Mouse (Mus musculus): ENCODE data around the gene Cir1. TPM values are rescaled to one million over a fixed set of nuclear protein-coding genes. Genes with fewer than 3 reads are reported as not detected.

Cir1 gene
- total and polyA plus RNA-seq, 3 experiments = 3.8 to 14.3 (median 5.2) TPM

- in situ Hi-C loops (cut with MboI; ENCODE audit: low pct_ligation_motif_present, low pct_unique_long_range_greater_than_20kb, low sequenced_read_pairs) = no loop called here
- Histone ChIP-seq H3K4me3 (replicated peaks in 1 of 3; ENCODE audit: low read depth in 2 of 3, low read length in 2 of 3, poor library complexity in 1 of 3) (no peak overlapping the region), H3K36me3 (replicated peaks in 1 of 2; ENCODE audit: control insufficient read depth in 1 of 2, insufficient read depth in 1 of 2, low read length in 1 of 2) (peaks cover 0 to 26% of the 10 kb centered on the region in 2 experiments), H3K27me3 (replicated peaks) (no peaks in the 10 kb centered on the region), H3K27ac (ENCODE audit: insufficient read depth, low read depth) (no peak overlapping the region), H3K4me1 (ENCODE audit: control insufficient read depth in 1 of 2, insufficient read depth in 2 of 2) (peaks cover 3 to 8% of the 10 kb centered on the region in 2 experiments; a peak in 2 of 4 replicates), H3K4me2 (ENCODE audit: insufficient read depth, low read depth, poor library complexity, severe bottlenecking) (no peak overlapping the region), H3K9me3 (replicated peaks; ENCODE audit: low read length) (no peaks in the 10 kb centered on the region), H3K9ac (ENCODE audit: insufficient read depth, low read depth) (no peak overlapping the region), H3K79me2 (replicated peaks; ENCODE audit: control insufficient read depth, extremely low read depth, insufficient read depth, poor library complexity, severe bottlenecking) (no peaks in the 10 kb centered on the region)
- DNase-seq (ENCODE audit: extremely low read depth) = no peak
- no peak for TF ChIP-seq MAFK (IDR thresholded peaks at IDR 0.05; ENCODE audit: insufficient replicate concordance, low read length)
- TF ChIP-seq POLR2AphosphoS2 (IDR thresholded peaks at IDR 0.05; ENCODE audit: low read depth, low read length) = no peak
- no peak for TF ChIP-seq JUN (IDR thresholded peaks at IDR 0.05; ENCODE audit: insufficient read depth, low read depth, low read length)
- TF ChIP-seq MYC (IDR thresholded peaks at IDR 0.05; ENCODE audit: low read depth, low read length) = no peak
- no peak for TF ChIP-seq USF2 (conservative IDR thresholded peaks at IDR 0.05; ENCODE audit: low read depth, low read length)
- TF ChIP-seq E2F4 (IDR thresholded peaks at IDR 0.05; ENCODE audit: insufficient replicate concordance, low read depth, low read length) = no peak
- dilution Hi-C loops (cut with MboI; ENCODE audit: extremely low pct_ligation_motif_present, extremely low pct_unique_long_range_greater_than_20kb, low sequenced_read_pairs) = no loop called here
Observed at GRCm38 (mm10) chr2:73325871-73326270, 13.4 kb upstream of the Cir1 start.

- H3K9ac ChIP-seq (ENCODE audit: insufficient read depth, low read depth) = no peak overlapping the region
- TF ChIP-seq HCFC1 (IDR thresholded peaks at IDR 0.05; ENCODE audit: low read depth, low read length) = no peak
- TF ChIP-seq E2F4 (IDR thresholded peaks at IDR 0.05; ENCODE audit: insufficient replicate concordance, low read depth, low read length) = no peak
- TF ChIP-seq JUND (conservative IDR thresholded peaks at IDR 0.05; ENCODE audit: low read depth, low read length) = no peak
- TF ChIP-seq MAX (IDR thresholded peaks at IDR 0.05; ENCODE audit: low read length) = no peak
- no peak for TF ChIP-seq EP300 (IDR thresholded peaks at IDR 0.05; ENCODE audit: low read length)
- no peak for TF ChIP-seq USF1 (IDR thresholded peaks at IDR 0.05; ENCODE audit: low read depth, low read length)
- no peak overlapping the region for H3K4me2 ChIP-seq (ENCODE audit: insufficient read depth, low read depth, poor library complexity, severe bottlenecking)
- DNase-seq (ENCODE audit: extremely low read depth) = no peak
- no peaks in the 10 kb centered on the region for H3K27me3 ChIP-seq (replicated peaks)
- no peaks in the 10 kb centered on the region for H3K9me3 ChIP-seq (replicated peaks; ENCODE audit: low read length)
- H3K27ac ChIP-seq (ENCODE audit: insufficient read depth, low read depth) = no peak overlapping the region
- in situ Hi-C loops (cut with MboI; ENCODE audit: low pct_ligation_motif_present, low pct_unique_long_range_greater_than_20kb, low sequenced_read_pairs) = no loop called here
- H3K79me2 ChIP-seq (replicated peaks; ENCODE audit: control insufficient read depth, extremely low read depth, insufficient read depth, poor library complexity, severe bottlenecking) = no peaks in the 10 kb centered on the region
- peaks cover 5 to 39% of the 10 kb centered on the region in 2 experiments for H3K36me3 ChIP-seq (replicated peaks in 1 of 2; ENCODE audit: control insufficient read depth in 1 of 2, insufficient read depth in 1 of 2, low read length in 1 of 2)
- peaks cover 3 to 8% of the 10 kb centered on the region in 2 experiments; a peak in 2 of 4 replicates for H3K4me1 ChIP-seq (ENCODE audit: control insufficient read depth in 1 of 2, insufficient read depth in 2 of 2)
- H3K4me3 ChIP-seq (replicated peaks in 1 of 3; ENCODE audit: low read depth in 2 of 3, low read length in 2 of 3, poor library complexity in 1 of 3) = no peak overlapping the region
- dilution Hi-C loops (cut with MboI; ENCODE audit: extremely low pct_ligation_motif_present, extremely low pct_unique_long_range_greater_than_20kb, low sequenced_read_pairs) = no loop called here
Observed at GRCm38 (mm10) chr2:73322991-73323390, 10.5 kb upstream of the Cir1 start.

GRCm38 (mm10) chr2:73319218-73319617 lies 6.7 kb upstream of the Cir1 start:
- no peaks in the 10 kb centered on the region for H3K9me3 ChIP-seq (replicated peaks; ENCODE audit: low read length)
- H3K27me3 ChIP-seq (replicated peaks) = no peaks in the 10 kb centered on the region
- no peaks in the 10 kb centered on the region for H3K79me2 ChIP-seq (replicated peaks; ENCODE audit: control insufficient read depth, extremely low read depth, insufficient read depth, poor library complexity, severe bottlenecking)
- H3K9ac ChIP-seq (ENCODE audit: insufficient read depth, low read depth) = no peak overlapping the region
- H3K4me3 ChIP-seq (replicated peaks in 1 of 3; ENCODE audit: low read depth in 2 of 3, low read length in 2 of 3, poor library complexity in 1 of 3) = no peak overlapping the region
- peaks cover 5 to 41% of the 10 kb centered on the region in 2 experiments for H3K36me3 ChIP-seq (replicated peaks in 1 of 2; ENCODE audit: control insufficient read depth in 1 of 2, insufficient read depth in 1 of 2, low read length in 1 of 2)
- dilution Hi-C loops (cut with MboI; ENCODE audit: extremely low pct_ligation_motif_present, extremely low pct_unique_long_range_greater_than_20kb, low sequenced_read_pairs) (no loop called here), in situ Hi-C loops (cut with MboI; ENCODE audit: low pct_ligation_motif_present, low pct_unique_long_range_greater_than_20kb, low sequenced_read_pairs) (loop anchor here (10.0 kb wide), 1 partner anchor 86 kb away; no protein-coding TSS in a partner anchor)
- H3K4me1 ChIP-seq (ENCODE audit: control insufficient read depth in 1 of 2, insufficient read depth in 2 of 2) = peaks cover 3 to 21% of the 10 kb centered on the region in 2 experiments; a peak in 3 of 4 replicates
- DNase-seq (ENCODE audit: extremely low read depth) = no peak
- TF ChIP-seq MXI1 (IDR thresholded peaks at IDR 0.05; ENCODE audit: low read depth, low read length) (no peak), TCF12 (IDR thresholded peaks at IDR 0.05; ENCODE audit: low read depth, low read length) (no peak), IRF4 (IDR thresholded peaks at IDR 0.05; ENCODE audit: low read depth, low read length) (no peak), SIN3A (IDR thresholded peaks at IDR 0.05; ENCODE audit: low read length) (no peak), MAX (IDR thresholded peaks at IDR 0.05; ENCODE audit: low read length) (no peak), ELF1 (IDR thresholded peaks at IDR 0.05; ENCODE audit: low read depth, low read length) (no peak), RCOR1 (conservative IDR thresholded peaks at IDR 0.05; ENCODE audit: low read depth, low read length) (no peak), NRF1 (IDR thresholded peaks at IDR 0.05; ENCODE audit: low read depth, low read length) (no peak), JUND (conservative IDR thresholded peaks at IDR 0.05; ENCODE audit: low read depth, low read length) (no peak), MAZ (IDR thresholded peaks at IDR 0.05; ENCODE audit: low read depth, low read length) (no peak)
- no peak overlapping the region for H3K27ac ChIP-seq (ENCODE audit: insufficient read depth, low read depth)
- no peak overlapping the region for H3K4me2 ChIP-seq (ENCODE audit: insufficient read depth, low read depth, poor library complexity, severe bottlenecking)

Data from CH12.LX (cell line).